Mouse (Mus musculus): ENCODE results near the gene Abcb8.

The Abcb8 gene

DNA sequence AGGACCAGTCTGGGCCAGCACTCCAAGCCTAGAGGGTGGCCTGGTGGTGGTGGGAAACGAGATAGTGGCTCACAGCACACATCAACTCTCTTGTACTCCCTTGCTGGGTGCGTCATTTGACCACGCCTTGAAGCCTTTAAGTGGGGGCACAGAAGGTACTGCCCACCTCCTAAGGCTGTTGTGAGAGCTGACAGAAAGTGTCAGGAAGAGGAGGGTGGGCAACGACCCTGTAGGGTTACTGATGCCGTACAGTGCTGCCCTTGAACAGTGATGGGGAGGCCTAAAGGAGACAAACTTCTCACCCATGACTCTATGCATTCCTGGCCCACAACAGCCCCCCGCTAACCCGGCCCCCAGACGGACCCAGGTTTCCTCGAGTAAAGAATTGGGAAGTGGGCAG, 27.0 kb upstream of the Abcb8 start:
- no peak for DNase-seq (ENCODE audit: low spot score in 2 of 2)

DNA sequence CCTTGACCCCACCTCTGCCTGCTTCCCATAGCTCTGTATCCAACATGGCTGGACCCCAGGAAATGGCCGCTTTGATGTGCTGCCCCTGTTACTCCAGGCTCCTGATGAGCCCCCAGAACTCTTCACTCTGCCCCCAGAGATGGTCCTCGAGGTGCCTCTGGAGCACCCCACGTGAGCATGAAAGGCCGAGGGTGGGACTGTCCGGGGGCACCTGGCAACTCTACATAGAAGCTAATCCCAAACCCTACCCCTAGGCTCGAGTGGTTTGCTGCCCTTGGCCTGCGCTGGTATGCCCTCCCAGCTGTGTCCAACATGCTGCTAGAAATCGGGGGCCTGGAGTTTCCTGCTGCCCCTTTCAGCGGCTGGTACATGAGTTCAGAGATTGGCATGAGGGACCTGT, 23.7 kb upstream of the Abcb8 start:
- no peak for DNase-seq (ENCODE audit: low spot score in 2 of 2)

DNA sequence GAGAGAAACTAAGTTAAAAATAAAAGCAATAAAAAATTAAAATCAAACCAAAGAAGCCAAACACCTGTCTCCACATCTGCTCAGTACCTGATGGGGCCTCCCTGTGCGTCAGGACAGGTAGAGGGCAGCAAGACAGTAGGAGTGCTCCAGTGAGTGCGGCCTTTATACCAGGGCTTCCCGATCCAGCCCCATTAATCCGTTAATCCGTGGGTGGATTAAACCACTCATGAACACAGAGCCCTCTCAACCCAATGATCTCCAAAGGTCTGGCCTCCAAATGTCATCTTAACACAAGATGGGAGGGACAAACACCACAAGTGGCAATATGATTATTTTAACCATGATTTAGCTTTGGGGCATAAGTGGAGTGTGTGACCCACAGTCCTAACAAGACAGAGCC, 19.7 kb upstream of the Abcb8 start:
- no peak for DNase-seq (ENCODE audit: low spot score in 2 of 2)

DNA sequence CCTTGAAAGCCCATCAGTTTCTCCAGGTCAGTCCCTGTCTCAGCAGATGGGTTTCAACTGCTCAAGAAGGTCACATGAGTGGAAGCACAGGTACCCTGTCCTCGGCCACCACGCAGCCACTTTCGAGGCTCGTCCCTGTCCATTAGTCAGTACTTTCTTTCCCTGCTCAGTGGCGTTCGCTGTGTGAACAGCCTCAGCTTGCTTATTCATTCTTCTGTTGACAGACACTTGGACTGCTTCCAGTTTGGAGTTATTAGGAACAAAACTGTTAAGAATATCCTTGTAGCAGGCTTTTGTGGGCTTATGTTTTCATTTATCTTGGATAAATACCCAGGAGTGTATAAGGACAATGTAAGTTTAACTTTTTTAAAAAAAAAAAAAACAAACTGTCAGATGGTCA, 19.2 kb upstream of the Abcb8 start:
- no peak for DNase-seq (ENCODE audit: low spot score in 2 of 2)

DNA sequence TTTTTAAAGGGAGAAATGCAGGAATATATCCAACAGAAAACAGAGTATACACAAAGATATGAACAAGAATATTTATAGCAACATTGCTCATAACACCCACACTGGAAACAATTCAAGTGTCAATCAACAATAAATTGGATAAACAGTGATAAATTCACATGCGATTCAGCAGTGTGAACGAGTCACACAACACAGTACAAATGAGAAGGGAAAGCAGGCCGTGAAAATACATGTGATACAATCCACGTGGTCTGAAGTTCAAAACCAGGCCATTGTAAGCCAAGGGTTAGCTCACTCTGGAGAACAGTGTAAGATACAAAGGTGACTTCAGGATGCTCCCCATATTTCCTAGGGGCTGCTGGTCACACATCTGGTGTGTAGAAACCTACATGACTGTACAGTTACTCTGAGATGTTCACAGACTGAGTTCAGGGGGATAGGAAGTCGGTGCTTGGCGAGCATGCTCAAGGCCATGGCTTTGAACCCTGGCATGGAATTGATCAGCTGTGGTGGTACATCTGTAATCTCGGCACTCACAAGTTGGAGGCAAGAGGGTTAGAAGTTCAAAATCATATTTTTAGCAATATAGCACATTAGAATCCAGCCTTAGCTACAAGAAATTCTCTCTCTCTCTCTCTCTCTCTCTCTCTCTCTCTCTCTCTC, 18.7 kb upstream of the Abcb8 start:
- DNase-seq (ENCODE audit: low spot score in 2 of 2) = no peak

DNA sequence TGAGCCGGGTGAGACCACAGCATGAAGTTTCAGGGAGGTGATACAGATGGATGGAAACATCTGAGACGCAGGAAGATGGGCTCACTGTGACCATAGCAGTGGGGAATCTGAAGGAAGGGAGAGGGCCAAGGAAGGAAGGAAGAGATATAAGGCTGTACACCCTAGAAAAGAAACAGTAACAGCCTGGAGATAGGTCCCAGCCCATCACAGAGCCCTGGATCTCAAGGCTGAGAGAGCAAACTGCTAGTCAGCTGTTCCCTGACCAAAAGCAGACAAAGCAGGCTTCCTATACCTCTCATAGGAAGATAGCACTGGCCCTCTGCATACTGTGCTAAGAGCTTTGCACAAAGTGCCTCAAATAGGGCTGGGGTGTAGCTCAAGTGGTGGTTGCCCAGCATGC, 14.8 kb upstream of the Abcb8 start:
- no peak for DNase-seq (ENCODE audit: low spot score in 2 of 2)

DNA sequence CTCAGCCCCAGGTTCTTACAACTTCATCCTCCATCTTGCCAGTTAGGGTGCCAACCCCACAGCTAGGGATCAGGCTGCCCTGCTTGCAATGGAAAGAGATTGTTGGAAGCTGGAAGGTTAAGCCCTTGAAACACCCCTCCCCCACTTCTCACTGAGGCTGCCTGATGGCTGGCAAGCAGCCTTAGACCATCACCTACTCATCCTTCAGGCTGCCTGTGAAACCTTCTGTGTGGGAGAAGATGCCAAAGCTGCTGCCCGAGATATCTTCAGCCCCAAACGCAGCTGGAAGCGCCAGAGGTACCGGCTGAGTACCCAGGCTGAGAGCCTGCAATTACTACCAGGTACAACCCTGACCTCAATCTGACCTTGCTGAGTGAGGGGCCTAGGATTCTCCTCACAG, 14.0 kb upstream of the Abcb8 start:
- DNase-seq (ENCODE audit: low spot score in 2 of 2) = no peak

DNA sequence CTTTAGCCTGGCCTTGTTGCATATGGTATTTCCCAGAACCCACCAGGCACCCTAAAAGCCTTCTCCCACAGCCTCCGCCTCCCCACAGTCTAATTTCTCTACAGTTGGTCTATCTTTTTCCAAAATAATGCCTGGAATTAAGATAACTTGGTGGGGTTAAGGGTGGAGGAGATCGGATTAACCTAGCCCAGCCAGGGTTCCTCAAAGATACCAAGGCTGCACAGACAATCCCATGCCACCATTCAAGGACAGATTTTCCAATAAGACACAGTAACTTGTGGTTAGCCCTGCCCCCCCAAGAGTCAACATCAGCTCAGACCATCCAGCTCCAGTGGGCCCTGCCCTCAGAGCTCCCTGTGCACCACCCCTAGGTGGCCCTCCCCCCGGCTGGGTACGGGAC, 13.0 kb upstream of the Abcb8 start:
- no peak for DNase-seq (ENCODE audit: low spot score in 2 of 2)

DNA sequence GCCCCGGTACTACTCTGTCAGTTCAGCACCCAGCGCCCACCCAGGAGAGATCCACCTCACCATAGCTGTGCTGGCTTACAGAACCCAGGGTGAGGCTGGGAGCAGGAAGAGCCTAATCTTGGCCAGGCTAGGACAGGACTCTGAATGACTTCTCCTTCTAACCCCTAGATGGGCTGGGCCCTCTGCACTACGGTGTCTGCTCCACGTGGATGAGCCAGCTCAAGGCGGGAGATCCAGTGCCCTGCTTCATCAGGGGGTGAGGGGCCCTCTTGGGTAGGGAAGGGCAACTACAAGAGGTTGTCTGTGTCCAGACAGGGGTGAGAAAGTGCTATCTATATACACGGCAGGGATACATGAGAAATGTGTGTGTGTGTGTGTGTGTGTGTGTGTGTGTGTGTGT, 12.0 kb upstream of the Abcb8 start:
- no peak for DNase-seq (ENCODE audit: low spot score in 2 of 2)

DNA sequence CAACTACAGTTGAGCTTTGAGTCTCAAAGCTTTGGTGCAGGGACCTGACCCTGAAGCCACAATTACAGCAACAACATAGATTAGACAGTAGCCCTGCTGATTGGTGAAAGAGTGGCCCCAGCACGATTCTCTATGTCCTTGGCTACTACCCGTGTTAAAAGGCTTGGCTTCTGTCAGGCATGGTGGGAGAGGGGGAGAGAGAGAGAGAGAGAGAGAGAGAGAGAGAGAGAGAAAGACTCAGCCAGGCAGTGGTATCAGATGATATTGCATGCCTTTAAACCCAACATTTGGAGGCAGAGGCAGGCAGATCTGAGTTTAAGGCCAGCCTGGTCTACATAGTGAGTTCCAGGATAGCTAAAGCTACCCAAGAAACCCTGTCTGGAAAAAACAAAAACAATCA, 11.5 kb upstream of the Abcb8 start:
- DNase-seq (ENCODE audit: low spot score in 2 of 2) = no peak

DNA sequence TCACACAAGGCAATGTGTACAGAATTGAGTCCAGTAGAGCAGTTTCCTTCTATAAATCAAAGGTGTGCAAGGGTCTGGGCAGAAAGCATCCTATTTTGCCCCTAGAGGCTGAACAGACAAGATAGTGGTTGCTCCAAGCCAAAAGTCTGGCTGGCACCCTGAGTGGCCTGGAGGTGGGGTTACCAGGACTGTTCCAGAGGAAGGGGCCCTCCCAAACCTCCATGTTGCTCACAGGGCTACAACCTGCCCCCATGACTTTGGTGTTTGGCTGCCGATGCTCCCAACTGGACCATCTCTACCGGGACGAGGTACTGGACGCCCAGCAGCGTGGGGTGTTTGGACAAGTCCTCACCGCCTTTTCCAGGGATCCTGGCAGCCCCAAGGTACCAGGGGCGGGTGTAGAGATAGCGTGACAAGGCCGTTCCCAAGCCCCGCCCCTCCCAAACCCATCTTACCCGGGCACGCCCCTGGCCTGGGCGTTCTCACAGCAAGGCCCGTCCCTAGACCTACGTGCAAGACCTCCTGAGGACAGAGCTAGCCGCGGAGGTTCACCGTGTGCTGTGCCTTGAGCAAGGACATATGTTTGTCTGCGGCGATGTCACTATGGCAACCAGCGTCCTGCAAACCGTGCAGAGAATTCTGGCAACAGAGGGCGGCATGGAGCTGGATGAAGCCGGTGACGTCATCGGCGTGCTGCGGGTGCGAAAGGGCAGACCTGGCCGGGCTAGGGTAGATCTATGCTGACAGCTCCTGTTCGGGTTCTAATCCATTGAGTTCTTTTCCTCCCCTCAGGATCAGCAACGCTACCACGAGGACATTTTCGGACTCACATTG, 10.2 kb upstream of the Abcb8 start:
- peak; percentile 90 to 92 for DNase-seq (ENCODE audit: low spot score in 2 of 2)

DNA sequence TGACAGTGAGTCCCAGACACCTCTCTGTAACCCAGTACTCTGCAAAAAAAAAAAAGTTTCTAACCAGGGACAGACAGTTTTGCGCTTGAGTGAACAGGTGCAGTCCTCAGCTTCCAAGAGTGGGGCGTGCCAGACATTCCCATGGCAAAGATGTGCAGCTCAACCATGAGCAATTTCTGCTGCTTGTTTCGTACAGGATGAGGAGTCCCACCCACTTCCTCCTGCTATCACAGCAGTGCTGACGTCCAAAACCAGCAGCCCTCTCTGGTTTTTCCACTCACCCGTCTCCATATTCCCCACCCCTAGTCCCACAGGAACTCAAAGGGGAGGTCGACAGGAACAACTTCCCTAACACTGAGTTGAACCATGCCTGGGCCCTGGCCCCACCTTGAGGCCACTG, 9.1 kb upstream of the Abcb8 start:
- peak in 1 of 2 experiments; percentile 50 for DNase-seq (ENCODE audit: low spot score in 2 of 2)

DNA sequence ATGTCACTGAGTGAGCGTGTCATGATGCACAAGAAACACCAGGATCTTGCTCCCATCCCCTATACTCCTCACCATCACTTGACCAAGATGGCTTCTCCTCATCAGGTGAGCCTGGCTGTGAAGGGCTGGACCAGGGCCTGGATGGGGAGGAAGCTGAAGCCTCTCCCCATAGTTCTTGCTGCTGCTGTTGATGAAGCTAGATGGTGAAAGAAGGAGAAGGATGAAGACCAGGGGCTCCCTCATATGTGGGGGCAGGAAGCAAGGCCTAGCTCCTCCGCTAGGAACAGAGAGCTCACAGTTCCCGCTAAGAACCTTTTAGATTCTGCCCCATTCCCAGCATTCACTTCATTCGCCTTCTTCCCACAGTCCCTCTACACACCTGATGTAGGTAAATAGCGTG, 8.1 kb upstream of the Abcb8 start:
- no peak for DNase-seq (ENCODE audit: low spot score in 2 of 2)

DNA sequence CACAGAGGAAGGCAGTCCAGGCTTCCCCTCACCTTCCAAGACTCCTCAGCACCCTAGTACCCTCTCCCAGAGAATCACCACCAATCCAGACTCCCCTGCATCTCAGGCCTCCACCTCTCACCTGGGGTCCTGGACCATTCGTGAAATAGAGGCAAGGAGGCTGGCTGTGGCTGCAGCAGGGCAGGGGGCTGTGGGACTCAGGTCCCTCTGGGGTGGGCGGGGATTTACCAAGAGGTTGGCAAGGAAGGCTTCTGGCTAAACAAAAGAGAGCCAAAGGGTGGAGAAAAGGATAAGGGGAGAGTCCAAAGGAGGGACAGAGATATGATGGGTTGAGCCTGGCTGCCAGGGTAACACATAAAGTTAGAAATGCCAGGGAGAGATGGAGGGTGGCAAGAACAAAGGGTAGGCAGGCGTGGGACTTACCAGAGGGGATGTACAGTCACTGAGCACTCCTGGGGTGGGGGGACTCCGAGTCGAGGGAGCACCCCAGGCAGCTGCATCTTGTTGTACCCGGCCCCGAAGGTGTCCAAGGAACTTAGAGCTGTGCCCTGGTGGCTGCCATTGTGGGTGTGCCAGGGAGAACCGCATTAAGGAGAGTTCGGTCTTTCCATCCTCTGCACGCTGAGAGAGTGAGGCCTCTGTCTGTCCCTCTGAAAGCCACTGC, 7.4 kb upstream of the Abcb8 start:
- DNase-seq (ENCODE audit: low spot score in 2 of 2) = no peak

DNA sequence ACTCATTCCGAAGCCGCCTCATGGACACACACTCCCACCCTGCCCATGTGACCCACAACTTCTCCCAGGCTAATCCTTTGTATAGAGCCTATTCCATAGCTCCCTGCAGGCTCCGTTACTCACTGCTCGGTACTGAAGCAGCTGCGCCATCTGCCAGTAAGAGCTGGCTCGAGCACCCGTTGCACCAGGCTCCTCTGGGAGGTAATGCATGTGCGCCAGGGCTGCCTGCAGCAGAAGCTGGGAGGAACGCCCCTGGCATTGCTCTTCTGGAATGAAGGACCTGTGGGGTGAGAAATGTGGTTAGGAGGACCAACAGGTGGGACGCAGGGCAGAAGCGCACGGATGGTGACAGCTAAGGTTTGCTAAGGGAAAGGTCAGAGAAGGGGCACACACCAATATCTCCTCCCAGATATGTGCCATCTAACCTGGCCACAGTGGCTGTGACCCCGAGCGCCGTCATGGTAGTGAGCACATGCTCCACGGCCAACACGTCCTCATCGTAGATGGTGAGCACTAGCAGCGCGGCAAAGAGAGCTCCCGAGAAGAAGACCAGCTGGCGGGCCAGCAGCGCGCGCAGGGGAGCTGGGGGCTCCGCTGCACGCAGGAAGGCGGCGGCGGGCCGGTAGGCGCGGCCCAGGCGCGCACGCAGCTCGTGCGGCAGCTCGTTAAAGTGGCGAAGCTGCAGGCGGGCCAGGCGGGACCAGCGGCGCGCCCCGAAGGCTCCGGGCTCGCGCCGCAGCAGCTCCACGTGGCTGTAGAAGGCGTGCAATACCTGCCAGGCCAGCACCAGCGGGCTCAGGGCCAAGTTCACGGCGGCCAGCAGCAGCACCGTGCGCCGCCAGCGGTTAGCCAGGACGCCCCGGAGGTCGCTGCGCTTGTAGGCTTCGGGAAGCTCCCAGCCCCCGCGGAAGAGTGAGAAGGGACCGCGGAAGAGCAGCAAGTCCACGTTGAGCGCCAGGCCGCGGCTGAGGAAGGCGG, 5.9 kb upstream of the Abcb8 start:
- DNase-seq (ENCODE audit: low spot score in 2 of 2) = peak; percentile 59 to 61

DNA sequence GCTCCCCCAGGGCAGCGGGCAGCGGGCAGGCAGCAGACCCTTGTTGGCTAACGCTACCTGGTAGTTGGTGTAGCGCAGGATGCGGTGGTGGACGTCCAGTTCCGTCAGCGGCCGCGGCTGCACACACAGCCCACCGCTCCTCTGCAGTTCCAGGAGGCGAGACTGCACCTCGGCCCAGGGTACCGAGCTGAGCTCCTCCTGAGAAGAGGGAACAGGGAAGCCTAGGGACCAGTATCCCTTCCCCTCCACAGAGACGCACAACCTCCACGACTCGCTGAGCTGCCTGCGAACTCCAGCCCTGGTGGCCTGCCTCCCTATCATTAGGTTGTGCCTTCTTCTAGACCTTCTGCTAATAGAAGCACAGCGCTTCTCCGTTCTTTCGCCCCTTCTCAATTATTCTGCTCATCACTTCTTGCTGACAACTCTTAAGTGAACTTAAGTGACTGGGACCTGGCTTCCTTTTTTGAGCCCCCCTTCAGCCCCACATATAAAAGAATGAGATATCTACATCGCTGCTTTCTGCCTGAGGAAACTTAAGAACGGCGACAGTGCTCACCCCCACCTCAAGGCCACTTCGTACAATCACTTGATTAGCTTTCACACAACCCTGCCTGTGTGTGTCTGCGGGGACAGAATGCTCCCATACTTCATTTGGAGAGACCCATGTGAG, 5.1 kb upstream of the Abcb8 start:
- no peak for DNase-seq (ENCODE audit: low spot score in 2 of 2)

DNA sequence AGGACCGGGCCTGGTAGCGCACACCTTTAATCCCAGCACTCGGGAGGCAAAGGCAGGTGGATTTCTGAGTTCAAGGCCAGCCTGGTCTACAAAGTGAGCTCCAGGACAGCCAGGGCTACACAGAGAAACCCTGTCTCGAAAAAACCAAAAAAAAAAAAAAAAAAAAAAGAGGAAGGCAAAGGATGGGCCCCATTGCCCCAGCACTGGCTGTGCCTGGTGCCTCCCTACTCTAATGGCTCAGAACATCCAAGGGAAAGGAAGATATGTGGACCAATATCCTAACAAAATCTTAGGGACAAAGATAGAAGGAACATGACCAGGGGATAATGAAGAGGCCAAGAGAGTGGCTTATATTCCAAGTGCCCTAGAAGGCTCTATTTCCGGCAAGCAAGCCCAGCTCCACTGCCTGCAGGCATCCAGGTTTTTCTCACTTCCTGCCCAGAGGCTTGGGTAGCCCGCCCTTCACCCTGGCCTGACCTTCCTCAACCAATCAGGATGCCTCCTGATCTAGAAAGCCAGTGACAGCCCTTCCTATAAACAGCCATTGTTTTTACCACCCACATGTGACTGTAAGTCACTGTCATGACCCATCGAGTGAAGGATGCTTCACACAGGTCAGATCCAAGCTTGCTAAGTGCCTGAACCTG, 4.3 kb upstream of the Abcb8 start:
- no peak for DNase-seq (ENCODE audit: low spot score in 2 of 2)

DNA sequence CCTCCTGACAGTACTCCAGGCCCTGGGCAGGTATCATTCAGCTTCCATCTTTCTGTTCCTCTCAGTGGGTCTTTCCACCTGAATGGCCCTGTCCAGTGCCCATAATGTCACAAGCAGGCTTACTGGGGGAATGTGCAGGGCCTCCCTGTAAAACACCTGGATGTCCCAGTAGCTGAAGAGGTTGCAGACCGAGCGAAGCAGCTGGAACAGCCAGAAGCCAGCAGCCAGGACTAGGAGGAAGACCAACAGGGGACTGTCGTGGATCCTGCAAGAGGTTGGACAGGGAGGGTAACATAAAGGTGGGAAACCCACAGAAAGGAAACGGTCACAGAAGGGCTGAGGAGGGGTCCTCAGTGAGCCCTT, 3.8 kb upstream of the Abcb8 start:
- DNase-seq (ENCODE audit: low spot score in 2 of 2) = no peak

DNA sequence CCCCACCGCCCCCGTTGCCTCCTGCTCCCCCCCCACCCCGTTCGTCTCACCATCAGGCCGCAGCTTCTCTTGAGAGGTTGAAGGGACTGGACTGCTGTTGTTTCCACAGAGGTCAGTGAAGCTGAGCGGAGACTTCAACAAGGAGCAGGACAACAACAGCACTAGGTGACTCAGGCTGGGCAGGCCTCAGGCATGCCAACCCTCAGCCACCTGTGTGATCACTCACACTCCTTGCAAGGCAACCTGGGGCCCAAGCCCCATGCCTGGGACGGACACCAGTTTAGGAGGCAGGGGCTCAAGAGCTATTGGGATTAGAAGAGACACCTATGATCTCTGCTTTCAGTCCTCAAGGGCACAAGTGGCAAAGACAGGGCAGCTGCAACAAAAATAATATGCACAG, 1.6 kb upstream of the Abcb8 start, which contains the start of gene Atg9b:
Atg9b (minus strand) TSS at position 280 of the 400 bp plus-strand sequence.
- no peak for DNase-seq (ENCODE audit: low spot score in 2 of 2)

DNA sequence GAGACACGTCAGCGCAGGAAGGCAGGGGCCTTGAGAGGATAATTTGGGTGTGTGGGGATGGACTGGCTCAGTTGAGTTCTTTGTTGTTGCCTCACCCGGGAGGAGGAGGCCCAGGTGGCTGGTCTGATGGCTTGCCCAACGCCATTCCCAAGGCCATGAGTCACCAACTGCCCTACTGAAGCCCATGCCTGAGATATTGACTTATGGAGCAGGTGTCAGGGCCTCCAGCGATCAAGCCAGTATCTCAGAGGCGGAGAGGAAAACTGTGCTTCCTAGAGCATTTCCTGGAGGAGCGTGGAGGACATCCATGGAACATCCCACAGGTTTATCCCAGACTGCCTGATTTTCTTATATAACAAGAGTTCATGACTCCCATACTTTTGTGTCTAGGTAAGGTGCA, 739 bp upstream of the Abcb8 start:
- DNase-seq (ENCODE audit: low spot score in 2 of 2) = no peak

All from right cerebral cortex, postnatal 36 days (tissue).